Comparison of ENCODE assay signal across 15 mouse cellular contexts in genomic region chr16:48736890-48737289, GRCm38 (mm10). TPM values are rescaled to one million over a fixed set of nuclear protein-coding genes. Genes with fewer than 3 reads are reported as not detected.
"Had no signal": no experiment of that assay in that cellular context is flagged by ENCODE, and none has a peak within 500 bp of the region (broad histone marks: within the 10 kb centered on the region; RNA-seq: fewer than 3 reads in every experiment).

No protein-coding gene starts in this region.

- H3K27ac ChIP-seq: neural tube, embryonic 13.5 days; neural tube, embryonic 15.5 days; stomach, embryonic 15.5 days; stomach, postnatal 0 days had no signal

- H3K4me3 ChIP-seq: neural tube, embryonic 13.5 days; neural tube, embryonic 15.5 days; stomach, embryonic 15.5 days had no signal

- H3K4me2 ChIP-seq: neural tube, embryonic 13.5 days; neural tube, embryonic 15.5 days; stomach, embryonic 15.5 days had no signal

- H3K9me3 ChIP-seq: neural tube, embryonic 13.5 days; neural tube, embryonic 15.5 days; stomach, embryonic 15.5 days had no signal

- DNase-seq: retina, postnatal 1 day; right cerebral cortex, adult 18-20 months; right cerebral cortex, postnatal 25 days; right cerebral cortex, postnatal 4 days; spleen, adult 18-20 months; thymus, adult 18-20 months; thymus, adult 2 months; thymus, postnatal 14 days; thymus, postnatal 25 days; thymus, postnatal 36 days; thymus, postnatal 4 days had no signal

- H3K4me1 ChIP-seq: neural tube, embryonic 13.5 days; neural tube, embryonic 15.5 days; stomach, embryonic 15.5 days had no signal

- H3K9ac ChIP-seq: neural tube, embryonic 13.5 days; neural tube, embryonic 15.5 days; stomach, embryonic 15.5 days had no signal

- H3K36me3 ChIP-seq: neural tube, embryonic 13.5 days; neural tube, embryonic 15.5 days; stomach, embryonic 15.5 days had no signal

- H3K27me3 ChIP-seq: neural tube, embryonic 13.5 days; neural tube, embryonic 15.5 days; stomach, embryonic 15.5 days had no signal

RNA-seq across cellular contexts. Expression of gene Trat1, which starts 34.9 kb away (rescaled TPM):
- polyA plus RNA-seq: neural tube, embryonic 13.5 days; stomach, postnatal 0 days had no signal
